Mouse (Mus musculus): ENCODE results near the gene Itih5.

GRCm38 (mm10) chr2:10288142-10288831, 134.9 kb downstream of the Itih5 start:
- TF ChIP-seq CTCF (IDR thresholded peaks at IDR 0.05; ENCODE audit: control insufficient read depth, insufficient read depth, insufficient read length) = peak; percentile 33
- no peak for TF ChIP-seq MAX (IDR thresholded peaks at IDR 0.05)
- TF ChIP-seq CEBPB (IDR thresholded peaks at IDR 0.05; ENCODE audit: low read depth) = no peak
- TF ChIP-seq MYOG (IDR thresholded peaks at IDR 0.05; ENCODE audit: control insufficient read depth, extremely low read depth, insufficient read length) = no peak
- TF ChIP-seq MYOD1 (IDR thresholded peaks at IDR 0.05; ENCODE audit: control insufficient read depth, insufficient read length, low read depth) = no peak
- no peak for TF ChIP-seq USF1 (IDR thresholded peaks at IDR 0.05; ENCODE audit: low read depth)

Data from C2C12 (cell line).